Mouse (Mus musculus): ENCODE data around the gene Dlec1. TPM values are rescaled to one million over a fixed set of nuclear protein-coding genes. Genes with fewer than 3 reads are reported as not detected.

The Dlec1 gene
- total and polyA plus RNA-seq, 3 experiments = not detected

GRCm38 (mm10) chr9:119087309-119087708 is 15.0 kb upstream of the Dlec1 start:
- no peak overlapping the region for H3K4me3 ChIP-seq (ENCODE audit: low read depth, low read length)
- no peaks in the 10 kb centered on the region for H3K4me1 ChIP-seq (ENCODE audit: insufficient read depth, low read depth, low read length)
- H3K27me3 ChIP-seq (ENCODE audit: insufficient read depth, low read length) = no peaks in the 10 kb centered on the region
- peaks cover 88% of the 10 kb centered on the region for H3K9me3 ChIP-seq (replicated peaks)
- TF ChIP-seq TAL1 (conservative IDR thresholded peaks at IDR 0.05; ENCODE audit: low read depth, low read length) (no peak), GATA2 (IDR thresholded peaks at IDR 0.05; ENCODE audit: borderline replicate concordance, low read depth, low read length) (no peak), CTCF (IDR thresholded peaks at IDR 0.05; ENCODE audit: low read depth, low read length) (no peak), GATA1 (IDR thresholded peaks at IDR 0.05; ENCODE audit: borderline replicate concordance, low read length) (no peak)
- no peak for DNase-seq (ENCODE audit: low spot score)
- no peaks in the 10 kb centered on the region for H3K36me3 ChIP-seq (replicated peaks)
- no peak for ATAC-seq (ENCODE audit: extremely low read depth, insufficient number of reproducible peaks, low FRiP score, poor library complexity, severe bottlenecking)

- H3K9me3 ChIP-seq (replicated peaks) = peaks cover 89% of the 10 kb centered on the region
- DNase-seq (ENCODE audit: low spot score) (no peak), ATAC-seq (ENCODE audit: extremely low read depth, insufficient number of reproducible peaks, low FRiP score, poor library complexity, severe bottlenecking) (no peak)
- H3K27me3 ChIP-seq (ENCODE audit: insufficient read depth, low read length) = no peaks in the 10 kb centered on the region
- no peaks in the 10 kb centered on the region for H3K36me3 ChIP-seq (replicated peaks)
- no peaks in the 10 kb centered on the region for H3K4me1 ChIP-seq (ENCODE audit: insufficient read depth, low read depth, low read length)
- TF ChIP-seq GATA2 (IDR thresholded peaks at IDR 0.05; ENCODE audit: borderline replicate concordance, low read depth, low read length) (no peak), POLR2AphosphoS5 (IDR thresholded peaks at IDR 0.05; ENCODE audit: insufficient replicate concordance, low read depth, low read length) (no peak), TAL1 (conservative IDR thresholded peaks at IDR 0.05; ENCODE audit: low read depth, low read length) (no peak), CTCF (IDR thresholded peaks at IDR 0.05; ENCODE audit: low read depth, low read length) (no peak), GATA1 (IDR thresholded peaks at IDR 0.05; ENCODE audit: borderline replicate concordance, low read length) (no peak)
- H3K4me3 ChIP-seq (ENCODE audit: low read depth, low read length) = no peak overlapping the region
Measured at GRCm38 (mm10) chr9:119088148-119088801, 14.0 kb upstream of the Dlec1 start.

GRCm38 (mm10) chr9:119089437-119089836 is 12.8 kb upstream of the Dlec1 start:
- H3K4me3 ChIP-seq (ENCODE audit: low read depth, low read length) = no peak overlapping the region
- H3K27me3 ChIP-seq (ENCODE audit: insufficient read depth, low read length) = no peaks in the 10 kb centered on the region
- ATAC-seq (ENCODE audit: extremely low read depth, insufficient number of reproducible peaks, low FRiP score, poor library complexity, severe bottlenecking) = no peak
- H3K36me3 ChIP-seq (replicated peaks) = no peaks in the 10 kb centered on the region
- no peak for DNase-seq (ENCODE audit: low spot score)
- peaks cover 94% of the 10 kb centered on the region for H3K9me3 ChIP-seq (replicated peaks)
- TF ChIP-seq CTCF (IDR thresholded peaks at IDR 0.05; ENCODE audit: low read depth, low read length) (no peak), TAL1 (conservative IDR thresholded peaks at IDR 0.05; ENCODE audit: low read depth, low read length) (no peak), POLR2AphosphoS5 (IDR thresholded peaks at IDR 0.05; ENCODE audit: insufficient replicate concordance, low read depth, low read length) (no peak), GATA1 (IDR thresholded peaks at IDR 0.05; ENCODE audit: borderline replicate concordance, low read length) (no peak), GATA2 (IDR thresholded peaks at IDR 0.05; ENCODE audit: borderline replicate concordance, low read depth, low read length) (no peak)
- H3K4me1 ChIP-seq (ENCODE audit: insufficient read depth, low read depth, low read length) = no peaks in the 10 kb centered on the region

- ATAC-seq (ENCODE audit: extremely low read depth, insufficient number of reproducible peaks, low FRiP score, poor library complexity, severe bottlenecking) (no peak), DNase-seq (ENCODE audit: low spot score) (no peak)
- no peak overlapping the region for H3K4me3 ChIP-seq (ENCODE audit: low read depth, low read length)
- H3K9me3 ChIP-seq (replicated peaks) = peaks cover 94% of the 10 kb centered on the region
- TF ChIP-seq TAL1 (conservative IDR thresholded peaks at IDR 0.05; ENCODE audit: low read depth, low read length) (no peak), GATA1 (IDR thresholded peaks at IDR 0.05; ENCODE audit: borderline replicate concordance, low read length) (no peak), GATA2 (IDR thresholded peaks at IDR 0.05; ENCODE audit: borderline replicate concordance, low read depth, low read length) (no peak), CTCF (IDR thresholded peaks at IDR 0.05; ENCODE audit: low read depth, low read length) (no peak), POLR2AphosphoS5 (IDR thresholded peaks at IDR 0.05; ENCODE audit: insufficient replicate concordance, low read depth, low read length) (no peak)
- H3K27me3 ChIP-seq (ENCODE audit: insufficient read depth, low read length) = no peaks in the 10 kb centered on the region
- no peaks in the 10 kb centered on the region for H3K4me1 ChIP-seq (ENCODE audit: insufficient read depth, low read depth, low read length)
- H3K36me3 ChIP-seq (replicated peaks) = no peaks in the 10 kb centered on the region
Measured at GRCm38 (mm10) chr9:119090462-119090861, 11.8 kb upstream of the Dlec1 start.

- H3K27me3 ChIP-seq (ENCODE audit: insufficient read depth, low read length) = no peaks in the 10 kb centered on the region
- DNase-seq (ENCODE audit: low spot score) (no peak), ATAC-seq (ENCODE audit: extremely low read depth, insufficient number of reproducible peaks, low FRiP score, poor library complexity, severe bottlenecking) (no peak)
- H3K36me3 ChIP-seq (replicated peaks) = no peaks in the 10 kb centered on the region
- H3K4me1 ChIP-seq (ENCODE audit: insufficient read depth, low read depth, low read length) = no peaks in the 10 kb centered on the region
- peaks cover 93% of the 10 kb centered on the region for H3K9me3 ChIP-seq (replicated peaks)
- TF ChIP-seq POLR2AphosphoS5 (IDR thresholded peaks at IDR 0.05; ENCODE audit: insufficient replicate concordance, low read depth, low read length) (no peak), CTCF (IDR thresholded peaks at IDR 0.05; ENCODE audit: low read depth, low read length) (no peak), GATA1 (IDR thresholded peaks at IDR 0.05; ENCODE audit: borderline replicate concordance, low read length) (no peak), TAL1 (conservative IDR thresholded peaks at IDR 0.05; ENCODE audit: low read depth, low read length) (no peak), GATA2 (IDR thresholded peaks at IDR 0.05; ENCODE audit: borderline replicate concordance, low read depth, low read length) (no peak)
- H3K4me3 ChIP-seq (ENCODE audit: low read depth, low read length) = 0 out of 2 replicates have a peak overlapping the region, but pooled peaks have one; percentile 7
Measured at GRCm38 (mm10) chr9:119091581-119092310, 10.5 kb upstream of the Dlec1 start.

Data from G1E (cell line).